Mouse (Mus musculus): Measurements from ENCODE around the gene Sec24b.

The Sec24b gene

DNA sequence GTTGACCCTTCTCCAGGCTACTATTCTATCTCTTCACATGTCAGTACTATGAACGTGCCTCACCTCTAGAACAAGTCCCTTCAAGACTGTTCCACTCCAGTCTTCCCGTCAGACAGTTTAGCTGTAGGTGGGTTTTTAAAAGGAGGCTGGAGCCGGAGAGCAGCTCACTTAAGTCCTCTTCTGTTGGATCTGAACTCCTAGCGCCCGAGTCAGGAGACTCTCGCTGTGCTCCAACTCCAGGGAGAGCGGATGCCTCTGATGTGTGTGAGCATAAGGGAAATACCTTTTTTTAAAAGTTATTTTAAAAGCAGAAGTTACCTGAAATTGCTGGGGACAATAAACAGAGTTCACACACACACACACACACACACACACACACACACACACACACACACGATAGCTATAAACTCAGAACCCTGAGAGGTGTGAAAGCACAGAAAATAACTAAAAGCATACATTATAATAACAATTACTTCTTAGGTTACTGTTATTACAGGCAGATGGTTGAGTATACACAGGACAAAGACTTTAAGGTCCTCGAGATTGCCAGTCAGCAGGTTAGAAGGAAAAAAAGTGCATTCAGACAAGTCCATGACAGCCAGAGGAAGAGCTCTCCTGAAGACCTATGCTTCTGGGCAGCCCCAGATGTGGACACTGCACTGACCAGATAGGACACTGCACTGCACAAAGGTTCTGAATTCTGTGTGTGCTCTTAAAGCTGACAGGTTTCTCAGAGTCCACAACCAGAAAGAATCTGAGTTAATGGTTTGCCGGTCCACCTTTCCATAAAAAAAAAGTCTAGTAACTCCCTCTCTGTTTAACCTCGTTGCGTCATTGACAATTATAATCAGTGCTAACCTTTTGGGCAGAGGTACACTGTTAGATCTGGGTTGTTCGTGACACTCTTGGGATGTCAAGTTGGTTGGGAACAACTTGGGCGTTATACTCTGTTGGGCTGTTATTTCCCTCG is 5.7 kb downstream of the Sec24b start:
- peak in 1 of 2 experiments; percentile 22 for DNase-seq (ENCODE audit: inconsistent age in 2 of 2, low spot score in 1 of 2)

- peak in 1 of 2 experiments; percentile 57 for DNase-seq (ENCODE audit: inconsistent age in 2 of 2, low spot score in 1 of 2)
Measured at GRCm38 (mm10) chr3:130054587-130054986, 6.8 kb downstream of the Sec24b start.

DNA sequence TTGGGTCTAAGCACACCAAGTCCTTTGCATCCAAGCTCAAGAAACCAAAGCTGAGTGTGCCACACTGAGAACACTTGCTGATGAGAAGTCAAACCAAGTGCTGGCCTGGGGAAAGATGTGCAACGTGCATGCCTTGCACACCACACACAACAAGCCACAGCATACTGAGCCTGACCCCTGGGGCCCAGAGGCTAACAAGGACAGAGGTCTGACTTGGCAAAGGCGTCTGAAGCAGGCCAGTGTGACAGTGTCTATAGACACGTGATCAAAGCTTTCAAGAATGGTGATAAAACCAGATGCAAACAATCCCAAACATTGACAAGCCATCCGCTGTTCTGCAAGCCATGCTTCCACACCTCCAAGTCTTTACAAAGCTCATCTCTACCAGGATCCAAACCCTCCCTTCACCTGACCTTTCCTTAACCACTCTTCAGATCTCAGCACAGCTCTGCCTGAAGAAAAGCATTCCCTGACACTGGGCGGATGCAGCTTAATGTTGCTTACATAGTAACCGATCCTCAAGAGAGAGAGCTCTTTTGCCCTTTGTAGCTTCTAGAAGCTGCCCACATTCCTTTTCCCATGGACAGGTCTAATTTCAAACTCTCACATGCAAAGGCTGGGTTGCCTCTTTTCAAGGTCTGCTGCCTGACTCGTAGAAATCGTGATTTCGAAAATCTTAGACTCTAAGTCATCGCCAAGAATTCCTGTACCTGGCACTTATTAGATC is 7.8 kb downstream of the Sec24b start:
- DNase-seq (ENCODE audit: inconsistent age in 2 of 2, low spot score in 1 of 2) = peak in 1 of 2 experiments; percentile 65

DNA sequence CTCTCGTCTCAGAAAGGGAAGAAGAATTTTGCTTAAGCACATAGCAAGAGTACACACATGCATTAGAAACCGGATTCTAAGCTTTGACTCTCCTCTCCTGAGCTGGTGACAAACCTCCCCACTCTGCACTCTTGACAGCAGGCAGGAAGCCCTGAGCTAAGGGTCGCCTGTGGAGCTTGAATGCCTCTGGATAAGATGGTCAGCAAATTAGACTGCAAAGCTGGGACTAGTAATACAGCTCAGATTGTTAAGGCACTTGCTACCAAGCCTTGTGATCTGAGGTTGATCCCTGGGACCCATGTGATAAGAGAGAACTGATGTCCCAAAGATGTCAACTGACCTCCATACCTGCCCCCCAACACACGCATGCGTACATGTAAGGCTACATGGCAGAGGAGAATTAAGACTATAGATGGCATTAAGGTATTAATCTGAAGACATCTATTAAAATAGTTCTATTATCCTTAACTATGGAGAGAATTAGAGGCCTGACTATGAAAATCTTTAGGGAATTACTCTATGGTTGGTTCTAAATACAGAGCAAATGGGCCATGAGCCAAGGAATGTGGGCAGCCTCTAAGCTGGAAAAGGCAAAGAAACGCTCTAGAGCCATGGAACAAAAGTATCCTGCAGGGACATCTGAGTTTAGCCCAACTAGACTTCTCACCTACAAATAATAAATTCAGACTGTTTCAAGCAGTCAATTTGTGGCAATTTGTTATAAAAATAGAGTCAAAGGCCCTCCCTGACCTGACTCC is 8.6 kb downstream of the Sec24b start:
- peak in 1 of 2 experiments; percentile 53 for DNase-seq (ENCODE audit: inconsistent age in 2 of 2, low spot score in 1 of 2)

DNA sequence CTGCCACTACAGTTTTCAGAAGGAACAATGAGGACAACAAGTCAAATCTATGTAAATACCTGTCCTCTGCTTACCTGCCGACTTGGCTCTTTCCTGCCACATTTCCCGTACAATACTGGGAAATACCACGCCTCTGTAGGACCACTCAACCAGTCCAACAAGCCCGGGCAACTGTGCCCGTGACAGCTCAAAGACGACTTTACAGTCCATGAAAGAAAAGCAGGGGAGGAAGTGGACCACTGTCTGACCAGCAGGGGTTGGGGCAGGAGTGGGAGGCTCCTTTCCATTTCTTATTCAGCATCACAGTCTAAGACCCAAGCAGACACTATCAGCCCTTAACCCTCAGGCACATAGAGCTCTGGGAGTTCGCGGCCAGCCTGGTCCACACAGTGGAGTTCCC is 9.2 kb downstream of the Sec24b start:
- no peak for DNase-seq (ENCODE audit: inconsistent age in 2 of 2, low spot score in 1 of 2)

- no peak for DNase-seq (ENCODE audit: inconsistent age in 2 of 2, low spot score in 1 of 2)
Measured at GRCm38 (mm10) chr3:130040711-130041110, 20.6 kb downstream of the Sec24b start.

GRCm38 (mm10) chr3:130040017-130040416 is 21.3 kb downstream of the Sec24b start:
- no peak for DNase-seq (ENCODE audit: inconsistent age in 2 of 2, low spot score in 1 of 2)

DNA sequence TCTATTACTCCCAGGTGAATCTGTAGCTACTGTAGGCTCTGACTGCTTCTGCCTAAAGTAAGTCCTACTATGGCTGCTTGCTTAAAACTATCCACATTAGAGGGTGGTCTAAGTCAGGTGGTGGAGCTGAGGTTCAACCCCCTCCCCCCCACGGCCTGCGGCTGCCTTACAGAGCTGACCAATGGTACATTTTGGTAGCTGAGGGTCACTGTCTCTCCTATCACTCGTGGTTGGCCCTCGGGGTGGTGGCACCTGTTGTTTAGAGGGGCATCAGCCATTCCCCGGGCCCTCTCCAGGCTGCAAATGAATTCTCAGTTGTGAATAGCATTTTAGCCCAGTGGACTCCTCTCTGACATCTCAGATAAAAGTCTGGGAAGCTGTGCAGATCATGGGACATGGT is 32.6 kb downstream of the Sec24b start:
- no peak for DNase-seq (ENCODE audit: inconsistent age in 2 of 2, low spot score in 1 of 2)

GRCm38 (mm10) chr3:130026181-130026580 is 35.2 kb downstream of the Sec24b start:
- DNase-seq (ENCODE audit: inconsistent age in 2 of 2, low spot score in 1 of 2) = no peak

GRCm38 (mm10) chr3:130025556-130025955 is 35.8 kb downstream of the Sec24b start:
- no peak for DNase-seq (ENCODE audit: inconsistent age in 2 of 2, low spot score in 1 of 2)

DNA sequence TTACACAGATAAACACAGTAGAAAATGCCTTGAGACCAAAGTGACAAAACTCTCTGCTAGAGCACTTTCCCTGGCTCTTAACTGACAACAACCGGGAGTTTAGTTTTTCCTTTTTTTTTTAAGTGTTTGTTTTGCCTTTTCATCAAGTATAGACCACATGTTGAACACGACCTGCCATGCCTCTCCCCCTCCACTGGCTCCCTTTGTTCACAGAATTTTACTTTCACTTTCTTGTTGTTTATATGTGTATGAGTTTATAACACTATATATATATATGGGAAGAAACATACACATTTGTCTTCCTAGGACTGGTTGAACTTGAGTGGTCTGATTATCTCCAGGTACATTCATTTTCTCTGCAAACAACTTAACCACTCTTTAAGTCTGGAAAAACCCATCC is 48.4 kb downstream of the Sec24b start:
- no peak for DNase-seq (ENCODE audit: inconsistent age in 2 of 2, low spot score in 1 of 2)

- peak in 1 of 2 experiments; percentile 57 for DNase-seq (ENCODE audit: inconsistent age in 2 of 2, low spot score in 1 of 2)
Measured at GRCm38 (mm10) chr3:130011236-130011635, 50.1 kb downstream of the Sec24b start.

DNA sequence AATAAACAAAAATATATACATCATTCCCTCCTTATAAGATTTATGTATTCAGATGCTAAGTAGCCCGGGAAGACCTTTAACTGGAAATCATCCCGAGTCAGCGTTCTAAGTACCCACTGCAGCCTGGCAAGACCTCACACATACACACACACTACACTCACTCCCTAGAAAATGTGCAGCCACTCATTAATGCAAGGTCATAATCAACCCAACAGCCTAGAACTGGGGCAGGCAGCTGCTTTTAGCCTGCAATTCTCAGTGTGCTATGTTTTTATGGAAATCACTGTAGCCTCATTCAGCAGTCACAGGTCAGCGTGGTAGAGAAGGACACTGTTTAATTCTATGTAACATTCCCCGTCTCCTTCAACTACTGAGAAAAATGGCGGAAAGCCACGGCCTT is 55.2 kb downstream of the Sec24b start:
- DNase-seq (ENCODE audit: inconsistent age in 2 of 2, low spot score in 1 of 2) = no peak

DNA sequence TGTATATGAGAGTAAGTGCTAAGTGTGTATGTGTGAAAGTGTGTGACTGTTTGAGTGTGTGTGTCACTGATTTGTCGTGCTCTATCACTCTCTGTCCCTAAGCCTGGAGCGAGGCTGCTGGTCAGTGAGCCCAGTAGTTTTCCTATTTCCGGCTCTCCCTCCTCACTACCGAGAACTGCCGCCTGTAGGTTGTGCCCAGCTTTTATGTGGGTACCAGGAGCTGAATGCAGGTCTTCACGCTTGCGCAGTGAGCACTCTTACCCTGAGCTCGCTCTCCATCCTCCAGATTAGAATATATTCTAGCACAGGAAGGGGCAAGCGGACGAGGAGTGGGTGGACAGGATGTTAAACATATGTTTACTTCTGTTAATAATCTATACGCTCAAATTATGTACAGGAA is 60.4 kb downstream of the Sec24b start:
- DNase-seq (ENCODE audit: inconsistent age in 2 of 2, low spot score in 1 of 2) = no peak

DNA sequence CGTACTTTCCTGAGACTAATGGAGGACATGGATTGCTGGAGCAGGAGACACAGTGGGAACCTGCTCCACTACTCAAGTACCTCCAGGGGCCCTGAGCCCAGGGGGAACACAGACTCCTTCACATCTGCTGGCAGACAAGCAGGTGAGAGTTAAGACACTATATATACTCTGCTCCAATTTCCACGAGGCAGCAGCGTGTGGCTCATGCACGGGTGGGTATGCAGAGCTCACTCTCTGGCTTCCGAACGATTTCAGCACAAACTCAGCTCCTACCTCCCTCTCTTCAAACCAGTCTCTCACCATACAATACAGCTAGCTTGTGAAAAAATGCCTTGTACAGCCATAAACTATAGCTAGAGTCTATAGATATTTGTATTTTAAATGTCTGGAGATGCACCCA is 62.8 kb downstream of the Sec24b start:
- DNase-seq (ENCODE audit: inconsistent age in 2 of 2, low spot score in 1 of 2) = peak in 1 of 2 experiments; percentile 15

GRCm38 (mm10) chr3:129998001-129998400 is 63.4 kb downstream of the Sec24b start:
- peak; percentile 77 to 86 for DNase-seq (ENCODE audit: inconsistent age in 2 of 2, low spot score in 1 of 2)

GRCm38 (mm10) chr3:129997324-129997723 is 64.0 kb downstream of the Sec24b start:
- no peak for DNase-seq (ENCODE audit: inconsistent age in 2 of 2, low spot score in 1 of 2)

GRCm38 (mm10) chr3:129987297-129987696 is 74.1 kb downstream of the Sec24b start:
- no peak for DNase-seq (ENCODE audit: inconsistent age in 2 of 2, low spot score in 1 of 2)

DNA sequence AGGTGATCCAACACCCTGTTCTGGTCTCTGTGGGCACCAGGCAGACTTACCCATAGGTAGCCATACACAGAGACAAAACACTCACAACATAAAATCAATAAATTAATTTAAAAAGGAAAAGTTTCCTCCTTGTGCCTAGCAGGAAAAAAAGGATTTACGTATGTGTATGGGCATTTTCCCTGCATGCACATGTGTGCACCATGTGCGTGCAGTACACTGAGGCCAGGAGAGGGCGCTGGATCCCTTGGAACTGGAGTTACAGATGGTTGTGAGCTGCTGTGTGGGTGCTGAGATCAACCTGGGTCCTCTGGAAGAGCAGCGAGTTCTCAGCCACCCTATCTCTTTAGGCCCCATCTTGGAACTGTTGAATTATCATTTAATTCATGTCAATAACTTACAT is 76.0 kb downstream of the Sec24b start:
- no peak for DNase-seq (ENCODE audit: inconsistent age in 2 of 2, low spot score in 1 of 2)

DNA sequence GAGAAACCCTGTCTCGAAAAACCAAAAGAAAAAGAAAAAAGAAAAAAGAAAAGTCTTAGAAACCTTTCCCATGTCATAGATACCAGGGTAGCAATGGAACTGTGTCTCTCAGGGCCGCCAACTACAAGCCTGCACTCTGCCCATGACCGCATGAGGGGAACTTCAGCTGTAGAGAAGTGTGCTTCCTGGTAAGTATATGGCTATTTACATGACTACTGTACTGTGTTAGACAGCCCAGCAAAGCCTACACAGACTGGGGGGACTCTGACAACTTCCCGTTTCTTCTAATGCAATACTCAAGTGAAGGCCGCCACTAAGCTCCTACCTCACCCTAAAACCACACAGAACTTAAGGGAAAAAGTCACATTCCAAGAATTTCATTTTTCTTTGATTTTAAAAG is 76.6 kb downstream of the Sec24b start:
- no peak for DNase-seq (ENCODE audit: inconsistent age in 2 of 2, low spot score in 1 of 2)

- DNase-seq (ENCODE audit: inconsistent age in 2 of 2, low spot score in 1 of 2) = no peak
Measured at GRCm38 (mm10) chr3:129982271-129982670, 79.1 kb downstream of the Sec24b start.

All from adrenal gland, adult (tissue).